9 mouse cellular contexts compared by ENCODE assay signal in the genomic region with DNA sequence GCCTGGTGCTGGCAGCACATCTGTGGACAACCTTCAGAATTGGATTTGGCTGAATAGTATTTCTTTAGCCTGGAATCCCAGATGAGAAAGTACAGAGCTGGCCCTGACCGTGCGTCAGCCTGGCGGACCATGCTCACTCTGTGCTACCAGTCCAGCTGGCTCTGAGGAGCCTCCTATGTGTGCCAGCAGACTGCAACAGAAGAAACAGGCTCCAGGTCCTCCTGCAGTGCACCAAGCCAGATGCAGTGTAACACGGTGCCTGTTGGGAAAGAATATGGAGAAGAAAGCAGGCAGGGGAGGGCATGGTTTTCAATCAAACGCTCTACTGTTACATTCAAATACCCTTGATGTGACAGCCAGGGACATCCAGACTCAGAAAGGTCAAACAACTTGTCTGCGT. TPM values are rescaled to one million over a fixed set of nuclear protein-coding genes. Genes with fewer than 3 reads are reported as not detected.
DNase-seq lines count a peak whose midpoint lies in the region; ATAC-seq and TF ChIP-seq lines count a peak whose summit lies in the region.
"Had no signal": no experiment of that assay in that cellular context is flagged by ENCODE, and none has a peak within 500 bp of the region (broad histone marks: within the 10 kb centered on the region; RNA-seq: fewer than 3 reads in every experiment).

No protein-coding gene starts in this region.

- 57% methylated on average over 6 of the region's 6 CpGs for WGBS in heart, adult 2 months
- 84% methylated on average over 6 of the region's 6 CpGs for WGBS in heart, embryonic 10.5 days
- WGBS in forebrain, embryonic 15.5 days, result 51% methylated on average over 6 of the region's 6 CpGs
- 57% methylated on average over 6 of the region's 6 CpGs for WGBS in hindbrain, embryonic 14.5 days
- WGBS in kidney, embryonic 15.5 days, result 76% methylated on average over 6 of the region's 6 CpGs

- ATAC-seq in forebrain, embryonic 15.5 days (replicated peaks), result peak; percentile 54; the same call in 1 of the 2 replicates
- no peak; the same call in 1 of the 2 replicates for ATAC-seq in hindbrain, embryonic 14.5 days (ENCODE audit: low FRiP score)
- ATAC-seq in kidney, embryonic 15.5 days (replicated peaks; ENCODE audit: low FRiP score), result no peak

- peaks cover 3% of the 10 kb centered on the region for H3K4me1 ChIP-seq in heart, adult 2 months (ENCODE audit: control insufficient read depth, insufficient read depth, low read length)
- H3K4me1 ChIP-seq in heart, embryonic 10.5 days, result peaks cover 25% of the 10 kb centered on the region
- H3K4me1 ChIP-seq in forebrain, embryonic 15.5 days, result peaks cover 64% of the 10 kb centered on the region
- H3K4me1 ChIP-seq in hindbrain, embryonic 14.5 days (replicated peaks; ENCODE audit: control insufficient read depth, insufficient read depth, low read length), result peaks cover 47% of the 10 kb centered on the region
- peaks cover 9% of the 10 kb centered on the region; the same call in 1 of the 2 replicates for H3K4me1 ChIP-seq in kidney, embryonic 15.5 days

- no peaks in the 10 kb centered on the region for H3K9me3 ChIP-seq in heart, embryonic 10.5 days
- H3K9me3 ChIP-seq in forebrain, embryonic 15.5 days, result no peaks in the 10 kb centered on the region
- no peaks in the 10 kb centered on the region for H3K9me3 ChIP-seq in hindbrain, embryonic 14.5 days (ENCODE audit: control insufficient read depth, low read length)
- H3K9me3 ChIP-seq in kidney, embryonic 15.5 days (replicated peaks), result no peaks in the 10 kb centered on the region

- H3K27me3 ChIP-seq in heart, adult 2 months (ENCODE audit: control insufficient read depth, insufficient read depth, low read length), result no peaks in the 10 kb centered on the region
- peaks cover 12% of the 10 kb centered on the region; the same call in 1 of the 2 replicates for H3K27me3 ChIP-seq in heart, embryonic 10.5 days (ENCODE audit: insufficient read depth, poor library complexity, severe bottlenecking)
- H3K27me3 ChIP-seq in forebrain, embryonic 15.5 days, result no peaks in the 10 kb centered on the region
- no peaks in the 10 kb centered on the region for H3K27me3 ChIP-seq in hindbrain, embryonic 14.5 days (ENCODE audit: control insufficient read depth, insufficient read depth, low read length)
- H3K27me3 ChIP-seq in kidney, embryonic 15.5 days, result no peaks in the 10 kb centered on the region

- intact Hi-C loops in heart, adult 2 months (cut with DNase I), result no loop called here

- TF ChIP-seq EP300 in heart, adult 2 months (IDR thresholded peaks at IDR 0.05; ENCODE audit: insufficient read depth, low read depth, low read length), result no peak

- peak; percentile 34 to 70 for DNase-seq in heart, adult 2 months
- DNase-seq in heart, embryonic 10.5 days (ENCODE audit: low spot score), result no peak
- DNase-seq in adrenal gland, adult 8-10 months, result peak; percentile 58
- DNase-seq in hindbrain, embryonic 14.5 days (ENCODE audit: low spot score), result peak; percentile 41
- DNase-seq in thymus, postnatal 10 days (ENCODE audit: low spot score in 2 of 2), result no peak
- DNase-seq in embryo, embryonic 9.5 days (ENCODE audit: extremely low spot score), result no peak

- no peak for TF ChIP-seq POLR2A in heart, adult 2 months (IDR thresholded peaks at IDR 0.05; ENCODE audit: insufficient read depth, low read depth, low read length)

- no peak overlapping the region for H3K4me2 ChIP-seq in forebrain, embryonic 15.5 days (replicated peaks)
- H3K4me2 ChIP-seq in hindbrain, embryonic 14.5 days (replicated peaks), result no peak overlapping the region
- no peak overlapping the region for H3K4me2 ChIP-seq in kidney, embryonic 15.5 days

- no peak overlapping the region for H3K9ac ChIP-seq in heart, adult 2 months (ENCODE audit: low read depth, low read length)
- H3K9ac ChIP-seq in forebrain, embryonic 15.5 days (replicated peaks), result no peak overlapping the region
- H3K9ac ChIP-seq in hindbrain, embryonic 14.5 days, result no peak overlapping the region
- no peak overlapping the region for H3K9ac ChIP-seq in kidney, embryonic 15.5 days

- no peak overlapping the region for H3K27ac ChIP-seq in heart, adult 2 months
- no peak overlapping the region for H3K27ac ChIP-seq in heart, embryonic 10.5 days
- H3K27ac ChIP-seq in forebrain, embryonic 15.5 days (replicated peaks), result peak overlapping the region; percentile 69
- H3K27ac ChIP-seq in hindbrain, embryonic 14.5 days, result peak overlapping the region; percentile 70; the same call in 1 of the 2 replicates
- H3K27ac ChIP-seq in kidney, embryonic 15.5 days, result no peak overlapping the region

- H3K79me2 ChIP-seq in heart, adult 2 months (replicated peaks; ENCODE audit: control insufficient read depth, insufficient read depth, low read length), result no peaks in the 10 kb centered on the region

- H3K4me3 ChIP-seq in heart, adult 2 months, result no peak overlapping the region
- no peak overlapping the region for H3K4me3 ChIP-seq in heart, embryonic 10.5 days
- H3K4me3 ChIP-seq in forebrain, embryonic 15.5 days, result no peak overlapping the region
- no peak overlapping the region for H3K4me3 ChIP-seq in hindbrain, embryonic 14.5 days (replicated peaks; ENCODE audit: low read length)
- H3K4me3 ChIP-seq in kidney, embryonic 15.5 days (replicated peaks), result no peak overlapping the region

- no peaks in the 10 kb centered on the region for H3K36me3 ChIP-seq in heart, adult 2 months (ENCODE audit: control insufficient read depth, insufficient read depth, low read length)
- H3K36me3 ChIP-seq in heart, embryonic 10.5 days, result no peaks in the 10 kb centered on the region
- no peaks in the 10 kb centered on the region for H3K36me3 ChIP-seq in forebrain, embryonic 15.5 days
- H3K36me3 ChIP-seq in hindbrain, embryonic 14.5 days (replicated peaks; ENCODE audit: control insufficient read depth, insufficient read depth), result no peaks in the 10 kb centered on the region
- H3K36me3 ChIP-seq in kidney, embryonic 15.5 days, result no peaks in the 10 kb centered on the region

- TF ChIP-seq CTCF in heart, adult 2 months (IDR thresholded peaks at IDR 0.05), result no peak

RNA-seq across cellular contexts. Expression of a gene that starts 48.3 kb away (rescaled TPM):
- total RNA-seq in heart, adult 2 months (2021), result 10 to 100 TPM; 23.6 to 26.1 TPM
- 13.4 and 17.2 TPM in 2 replicates for polyA plus RNA-seq in heart, adult 2 months (2012; rRNA removed)
- 1.2 and 1.3 TPM in 2 replicates for polyA plus RNA-seq in heart, embryonic 10.5 days (2016; fragmentation: Nextera tagmentation; extraction: Ambion mirVana)
- total RNA-seq in adrenal gland, adult 8-10 months (2022), result 10 to 100 TPM; 10.8 to 13.7 (median 12.4) TPM
- 6.7 and 7.7 TPM in 2 replicates for polyA plus RNA-seq in forebrain, embryonic 15.5 days (2015; fragmentation: Nextera tagmentation; extraction: Ambion mirVana)
- polyA plus RNA-seq in hindbrain, embryonic 14.5 days (2014; fragmentation: Nextera tagmentation; extraction: Ambion mirVana), result 15.1 and 16.7 TPM in 2 replicates
- 1.4 and 2.3 TPM in 2 replicates for polyA plus RNA-seq in kidney, embryonic 15.5 days (2015; fragmentation: Nextera tagmentation; extraction: Ambion mirVana)
- total RNA-seq: hematopoietic stem cell, adult 5-6 weeks had no signal

Comparison
In these comparisons a context has a peak if more than half of its experiments do, and no peak if none do; other contexts are left out.
1. DNase-seq: peak in heart, adult 2 months (2 of 2), adrenal gland, adult 8-10 months (single experiment) and hindbrain, embryonic 14.5 days (single experiment); none in heart, embryonic 10.5 days (single experiment), thymus, postnatal 10 days (0 of 2) and embryo, embryonic 9.5 days (single experiment).
2. H3K27ac ChIP-seq: peak in forebrain, embryonic 15.5 days (single experiment) and hindbrain, embryonic 14.5 days (single experiment); none in heart, adult 2 months (single experiment), heart, embryonic 10.5 days (single experiment) and kidney, embryonic 15.5 days (single experiment).